Mouse (Mus musculus) kidney, postnatal 14 days (tissue): ENCODE data around the gene Pecr.
A peak's percentile ranks its signal among the peaks of the same experiment; 100 is the strongest.
"Not testable (repeated sequence)": the region's sequence is repeated elsewhere in the genome, so short reads cannot be mapped to it uniquely, and the experiment has no call there.

ENCODE experiments used
- DNase-seq: peaks from one replicate; pipeline ENCODE4 v3.0.0; 2022; ENCODE audit warnings: mixed read lengths

Gene Pecr

GRCm38 (mm10) chr1:72287893-72288292 lies 3.8 kb upstream of the Pecr start:
- DNase-seq = peak; percentile 61

GRCm38 (mm10) chr1:72286904-72287303 lies 2.8 kb upstream of the Pecr start:
- DNase-seq = no peak

- DNase-seq = no peak
These were observed 425 bp upstream of the Pecr start for GRCm38 (mm10) chr1:72284539-72284938.

GRCm38 (mm10) chr1:72282604-72283003 lies 1.5 kb downstream of the Pecr start:
- no peak for DNase-seq

- no peak for DNase-seq
These were observed 6.0 kb downstream of the Pecr start for GRCm38 (mm10) chr1:72278085-72278484.

GRCm38 (mm10) chr1:72263099-72263498 lies 21.0 kb downstream of the Pecr start:
- no peak for DNase-seq

- no peak for DNase-seq
These were observed 27.5 kb downstream of the Pecr start for GRCm38 (mm10) chr1:72256381-72257256.

GRCm38 (mm10) chr1:72255854-72256175 lies 28.3 kb downstream of the Pecr start:
- no peak for DNase-seq

- peak; percentile 70 for DNase-seq
These were observed 28.9 kb downstream of the Pecr start for GRCm38 (mm10) chr1:72255062-72255853.

- DNase-seq = peak; percentile 91
These were observed 29.5 kb downstream of the Pecr start for GRCm38 (mm10) chr1:72254545-72255061.

GRCm38 (mm10) chr1:72253881-72254491 lies 30.1 kb downstream of the Pecr start:
- DNase-seq = peak; percentile 18

GRCm38 (mm10) chr1:72251806-72252205 lies 32.3 kb downstream of the Pecr start:
- DNase-seq = no peak

- DNase-seq = not testable (repeated sequence)
These were observed 35.8 kb downstream of the Pecr start for GRCm38 (mm10) chr1:72248226-72248737.

GRCm38 (mm10) chr1:72244317-72245036 lies 39.6 kb downstream of the Pecr start:
- DNase-seq = no peak

- DNase-seq = peak; percentile 97
These were observed 40.3 kb downstream of the Pecr start for GRCm38 (mm10) chr1:72243656-72244316.

- no peak for DNase-seq
These were observed 41.5 kb downstream of the Pecr start for GRCm38 (mm10) chr1:72242581-72243143.

GRCm38 (mm10) chr1:72239113-72239512 lies 45.0 kb downstream of the Pecr start:
- not testable (repeated sequence) for DNase-seq

- DNase-seq = no peak
These were observed 46.0 kb downstream of the Pecr start for GRCm38 (mm10) chr1:72238016-72238580.

GRCm38 (mm10) chr1:72237007-72237775 lies 46.9 kb downstream of the Pecr start:
- DNase-seq = peak; percentile 46

- DNase-seq = peak; percentile 84
These were observed 47.6 kb downstream of the Pecr start for GRCm38 (mm10) chr1:72236363-72237006.
